Mouse (Mus musculus) layer of hippocampus, postnatal 10 days (tissue): ENCODE results near the gene Nod1. TPM values are rescaled to one million over a fixed set of nuclear protein-coding genes. Genes with fewer than 3 reads are reported as not detected.
"Not testable (repeated sequence)": the region's sequence is repeated elsewhere in the genome, so short reads cannot be mapped to it uniquely, and the experiment has no call there.

Source experiments
- DNase-seq, 2 experiments: peaks; one replicate each; pipeline ENCODE4 v3.0.0; 2021; ENCODE audit warnings: low spot score in 2 of 2
- total RNA-seq, 2 experiments: library from RNA; stranded (reverse); gene quantifications; 2 replicates each; pipeline ENCODE4 v1.2.3; 2021

Nod1 gene
- total RNA-seq, 2 experiments from 2014 or later, result 3.1 to 4.1 TPM

GRCm38 (mm10) chr6:54983526-54984050 lies 11.2 kb upstream of the Nod1 start:
- no peak for DNase-seq

GRCm38 (mm10) chr6:54979426-54979825 lies 7.0 kb upstream of the Nod1 start:
- no peak for DNase-seq

- no peak for DNase-seq
Observed at GRCm38 (mm10) chr6:54975616-54976015, 3.2 kb upstream of the Nod1 start.

GRCm38 (mm10) chr6:54974501-54974900 lies 2.1 kb upstream of the Nod1 start:
- DNase-seq, result no peak

GRCm38 (mm10) chr6:54972929-54973211 lies 458 bp upstream of the Nod1 start:
- no peak for DNase-seq

- no peak for DNase-seq
Observed at GRCm38 (mm10) chr6:54971731-54972110, 691 bp downstream of the Nod1 start.

GRCm38 (mm10) chr6:54970506-54970905 lies 1.9 kb downstream of the Nod1 start:
- no peak for DNase-seq

- DNase-seq, result no peak
Observed at GRCm38 (mm10) chr6:54969801-54970200, 2.6 kb downstream of the Nod1 start.

- no peak for DNase-seq
Observed at GRCm38 (mm10) chr6:54967591-54967990, 4.8 kb downstream of the Nod1 start.

GRCm38 (mm10) chr6:54965234-54965633 lies 7.2 kb downstream of the Nod1 start:
- no peak for DNase-seq

- no peak for DNase-seq
Observed at GRCm38 (mm10) chr6:54964755-54965154, 7.7 kb downstream of the Nod1 start.

- DNase-seq, result no peak
Observed at GRCm38 (mm10) chr6:54963599-54963998, 8.8 kb downstream of the Nod1 start.

- DNase-seq, result no peak
Observed at GRCm38 (mm10) chr6:54957655-54958054, 14.8 kb downstream of the Nod1 start.

- DNase-seq, result no peak
Observed at GRCm38 (mm10) chr6:54956425-54956824, 16.0 kb downstream of the Nod1 start.

- no peak for DNase-seq
Observed at GRCm38 (mm10) chr6:54955949-54956348, 16.5 kb downstream of the Nod1 start.

GRCm38 (mm10) chr6:54954659-54955414 lies 17.6 kb downstream of the Nod1 start:
- DNase-seq, result no peak

GRCm38 (mm10) chr6:54953399-54953798 lies 19.0 kb downstream of the Nod1 start:
- not testable (repeated sequence) for DNase-seq

- no peak for DNase-seq
Observed at GRCm38 (mm10) chr6:54952542-54952941, 19.9 kb downstream of the Nod1 start.

GRCm38 (mm10) chr6:54948682-54949081 lies 23.7 kb downstream of the Nod1 start:
- DNase-seq, result no peak

- DNase-seq, result no peak
Observed at GRCm38 (mm10) chr6:54946241-54946953, 26.0 kb downstream of the Nod1 start.

- no peak for DNase-seq
Observed at GRCm38 (mm10) chr6:54944551-54944950, 27.9 kb downstream of the Nod1 start.

GRCm38 (mm10) chr6:54943753-54944152 lies 28.7 kb downstream of the Nod1 start:
- no peak for DNase-seq

- DNase-seq, result no peak
Observed at GRCm38 (mm10) chr6:54943292-54943691, 29.1 kb downstream of the Nod1 start.
